Mouse (Mus musculus): ENCODE measurements around the gene Ttc26. TPM values are rescaled to one million over a fixed set of nuclear protein-coding genes. Genes with fewer than 3 reads are reported as not detected.

Gene Ttc26
- total and polyA plus RNA-seq, 2 experiments: 0.11 to 0.65 TPM

- 72% methylated on average over 5 of the region's 5 CpGs for WGBS
- no peak overlapping the region for H3K4me3 ChIP-seq (ENCODE audit: insufficient read depth, low read depth, low read length)
- H3K79me2 ChIP-seq (ENCODE audit: control insufficient read depth, insufficient read depth, low read length): peaks cover 29% of the 10 kb centered on the region
- H3K27ac ChIP-seq (replicated peaks; ENCODE audit: insufficient read depth, low read depth, low read length): no peak overlapping the region
- no peaks in the 10 kb centered on the region for H3K27me3 ChIP-seq (ENCODE audit: control insufficient read depth, insufficient read depth, low read length)
- H3K9ac ChIP-seq (ENCODE audit: low read depth, low read length): no peak overlapping the region
- TF ChIP-seq CTCF (IDR thresholded peaks at IDR 0.05; ENCODE audit: low read depth, low read length) (no peak), POLR2A (IDR thresholded peaks at IDR 0.05; ENCODE audit: extremely low read depth, insufficient read depth, low read length) (no peak)
- DNase-seq (ENCODE audit: extremely low read depth, low read depth, low spot score): no peak
- H3K36me3 ChIP-seq (ENCODE audit: control insufficient read depth, insufficient read depth, low read length): no peaks in the 10 kb centered on the region; the same call in 1 of the 2 replicates
- H3K4me1 ChIP-seq (ENCODE audit: control insufficient read depth, insufficient read depth, low read length): peaks cover 25% of the 10 kb centered on the region
These were observed 33.4 kb upstream of the Ttc26 start for GRCm38 (mm10) chr6:38347875-38348274.

DNA sequence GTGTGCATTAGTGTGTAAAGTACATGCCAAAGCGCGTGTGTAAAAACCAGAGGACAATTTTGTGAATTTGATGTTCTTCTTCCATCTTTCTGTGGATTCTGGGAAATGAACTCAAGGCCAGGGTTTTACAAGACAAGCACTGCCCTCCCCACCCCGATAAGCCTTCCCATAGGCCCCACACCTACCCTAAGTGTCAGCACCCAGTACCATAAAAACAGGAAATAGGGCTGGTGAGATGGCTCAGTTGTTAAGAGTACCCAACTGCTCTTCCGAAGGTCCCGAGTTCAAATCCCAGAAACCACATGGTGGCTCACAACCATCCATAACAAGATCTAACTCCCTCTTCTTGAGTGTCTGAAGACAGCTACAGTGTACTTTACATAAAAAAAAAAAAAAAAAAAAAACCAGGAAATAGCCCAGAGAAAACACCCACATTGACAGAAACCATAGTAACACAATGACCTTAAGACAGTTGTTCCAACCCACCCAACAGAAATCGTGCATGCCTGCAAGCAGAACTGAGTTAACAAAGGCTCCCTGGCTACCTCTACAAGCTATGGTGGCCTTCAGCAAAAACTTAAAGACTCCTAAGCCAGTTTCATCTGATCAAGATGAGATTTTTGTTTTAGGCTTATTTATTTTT lies 32.3 kb upstream of the Ttc26 start:
- Histone ChIP-seq H3K27ac (replicated peaks; ENCODE audit: insufficient read depth, low read depth, low read length) (no peak overlapping the region), H3K4me3 (ENCODE audit: insufficient read depth, low read depth, low read length) (no peak overlapping the region), H3K36me3 (ENCODE audit: control insufficient read depth, insufficient read depth, low read length) (no peaks in the 10 kb centered on the region; the same call in 1 of the 2 replicates), H3K9ac (ENCODE audit: low read depth, low read length) (no peak overlapping the region), H3K27me3 (ENCODE audit: control insufficient read depth, insufficient read depth, low read length) (no peaks in the 10 kb centered on the region), H3K4me1 (ENCODE audit: control insufficient read depth, insufficient read depth, low read length) (peaks cover 15% of the 10 kb centered on the region), H3K79me2 (ENCODE audit: control insufficient read depth, insufficient read depth, low read length) (peaks cover 34% of the 10 kb centered on the region)
- WGBS: 83% methylated on average over 6 of the region's 6 CpGs
- TF ChIP-seq POLR2A (IDR thresholded peaks at IDR 0.05; ENCODE audit: extremely low read depth, insufficient read depth, low read length) (no peak), CTCF (IDR thresholded peaks at IDR 0.05; ENCODE audit: low read depth, low read length) (no peak)
- no peak for DNase-seq (ENCODE audit: extremely low read depth, low read depth, low spot score)

DNA sequence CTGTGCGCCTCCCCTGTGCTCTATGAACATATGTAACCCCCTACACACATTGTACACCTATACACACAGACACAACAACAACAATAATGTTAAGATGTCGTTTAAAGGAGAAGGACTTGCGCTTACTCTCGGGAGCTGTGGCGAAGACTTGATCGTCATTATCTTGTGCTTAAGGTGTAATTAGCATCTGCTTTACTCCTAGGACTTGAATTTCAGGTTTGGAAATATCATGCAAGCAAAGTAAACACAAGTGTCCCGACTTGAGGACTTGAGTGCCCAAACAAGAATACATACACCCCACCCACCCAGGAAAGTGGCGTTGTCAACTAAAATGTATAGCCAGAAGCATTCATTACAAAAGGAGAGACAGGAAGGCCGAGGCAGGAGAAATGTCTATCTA lies 31.5 kb upstream of the Ttc26 start:
- WGBS: 79% methylated on average over 9 of the region's 9 CpGs
- no peak for DNase-seq (ENCODE audit: extremely low read depth, low read depth, low spot score)
- H3K36me3 ChIP-seq (ENCODE audit: control insufficient read depth, insufficient read depth, low read length): no peaks in the 10 kb centered on the region; the same call in 1 of the 2 replicates
- H3K27me3 ChIP-seq (ENCODE audit: control insufficient read depth, insufficient read depth, low read length): no peaks in the 10 kb centered on the region
- peaks cover 34% of the 10 kb centered on the region for H3K79me2 ChIP-seq (ENCODE audit: control insufficient read depth, insufficient read depth, low read length)
- no peak for TF ChIP-seq CTCF (IDR thresholded peaks at IDR 0.05; ENCODE audit: low read depth, low read length)
- TF ChIP-seq POLR2A (IDR thresholded peaks at IDR 0.05; ENCODE audit: extremely low read depth, insufficient read depth, low read length): no peak
- H3K4me3 ChIP-seq (ENCODE audit: insufficient read depth, low read depth, low read length): no peak overlapping the region
- H3K9ac ChIP-seq (ENCODE audit: low read depth, low read length): no peak overlapping the region
- no peak overlapping the region for H3K27ac ChIP-seq (replicated peaks; ENCODE audit: insufficient read depth, low read depth, low read length)
- peaks cover 11% of the 10 kb centered on the region for H3K4me1 ChIP-seq (ENCODE audit: control insufficient read depth, insufficient read depth, low read length)

GRCm38 (mm10) chr6:38351930-38352329 lies 29.3 kb upstream of the Ttc26 start:
- Histone ChIP-seq H3K79me2 (ENCODE audit: control insufficient read depth, insufficient read depth, low read length) (peaks cover 32% of the 10 kb centered on the region), H3K4me3 (ENCODE audit: insufficient read depth, low read depth, low read length) (no peak overlapping the region), H3K36me3 (ENCODE audit: control insufficient read depth, insufficient read depth, low read length) (no peaks in the 10 kb centered on the region; the same call in 1 of the 2 replicates), H3K4me1 (ENCODE audit: control insufficient read depth, insufficient read depth, low read length) (peaks cover 14% of the 10 kb centered on the region), H3K27me3 (ENCODE audit: control insufficient read depth, insufficient read depth, low read length) (no peaks in the 10 kb centered on the region), H3K9ac (ENCODE audit: low read depth, low read length) (no peak overlapping the region), H3K27ac (replicated peaks; ENCODE audit: insufficient read depth, low read depth, low read length) (no peak overlapping the region)
- no peak for TF ChIP-seq CTCF (IDR thresholded peaks at IDR 0.05; ENCODE audit: low read depth, low read length)
- TF ChIP-seq POLR2A (IDR thresholded peaks at IDR 0.05; ENCODE audit: extremely low read depth, insufficient read depth, low read length): no peak
- WGBS: 60% methylated on average over 4 of the region's 4 CpGs
- DNase-seq (ENCODE audit: extremely low read depth, low read depth, low spot score): peak; percentile 20

- Histone ChIP-seq H3K27ac (replicated peaks; ENCODE audit: insufficient read depth, low read depth, low read length) (peak overlapping the region; percentile 25; the same call in 1 of the 2 replicates), H3K36me3 (ENCODE audit: control insufficient read depth, insufficient read depth, low read length) (no peaks in the 10 kb centered on the region; the same call in 1 of the 2 replicates), H3K79me2 (ENCODE audit: control insufficient read depth, insufficient read depth, low read length) (peaks cover 30% of the 10 kb centered on the region), H3K9ac (ENCODE audit: low read depth, low read length) (peak overlapping the region; percentile 56), H3K4me3 (ENCODE audit: insufficient read depth, low read depth, low read length) (peak overlapping the region; percentile 29), H3K4me1 (ENCODE audit: control insufficient read depth, insufficient read depth, low read length) (peaks cover 14% of the 10 kb centered on the region), H3K27me3 (ENCODE audit: control insufficient read depth, insufficient read depth, low read length) (no peaks in the 10 kb centered on the region)
- TF ChIP-seq POLR2A (IDR thresholded peaks at IDR 0.05; ENCODE audit: extremely low read depth, insufficient read depth, low read length) (no peak), CTCF (IDR thresholded peaks at IDR 0.05; ENCODE audit: low read depth, low read length) (no peak)
- WGBS: 5% methylated on average over 10 of the region's 10 CpGs
- DNase-seq (ENCODE audit: extremely low read depth, low read depth, low spot score): peak; percentile 38
These were observed 28.8 kb upstream of the Ttc26 start for GRCm38 (mm10) chr6:38352451-38352850.

DNA sequence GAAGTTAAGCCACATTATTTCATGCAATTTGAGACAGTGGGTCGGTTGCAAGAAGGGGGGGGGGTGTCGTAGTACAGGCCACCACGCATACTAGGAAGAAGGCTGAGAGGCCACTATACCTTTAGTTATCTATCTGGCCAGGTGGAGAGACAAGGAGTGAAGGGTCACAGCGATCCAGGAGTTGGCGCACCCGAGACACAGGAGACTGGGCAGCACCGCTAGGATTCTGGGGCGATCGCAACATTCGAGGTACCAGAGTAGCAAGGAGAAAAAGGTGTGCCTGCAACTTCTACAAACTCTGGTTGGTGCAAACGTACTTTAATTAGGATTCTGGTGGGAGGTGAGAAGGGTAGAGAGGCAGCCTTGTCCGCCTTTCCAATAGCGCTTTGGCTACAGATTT lies 28.1 kb upstream of the Ttc26 start:
- DNase-seq (ENCODE audit: extremely low read depth, low read depth, low spot score): peak; percentile 20
- no peak overlapping the region for H3K27ac ChIP-seq (replicated peaks; ENCODE audit: insufficient read depth, low read depth, low read length)
- H3K9ac ChIP-seq (ENCODE audit: low read depth, low read length): peak overlapping the region; percentile 88
- H3K27me3 ChIP-seq (ENCODE audit: control insufficient read depth, insufficient read depth, low read length): no peaks in the 10 kb centered on the region
- H3K79me2 ChIP-seq (ENCODE audit: control insufficient read depth, insufficient read depth, low read length): peaks cover 26% of the 10 kb centered on the region
- peaks cover 14% of the 10 kb centered on the region for H3K4me1 ChIP-seq (ENCODE audit: control insufficient read depth, insufficient read depth, low read length)
- TF ChIP-seq CTCF (IDR thresholded peaks at IDR 0.05; ENCODE audit: low read depth, low read length) (no peak), POLR2A (IDR thresholded peaks at IDR 0.05; ENCODE audit: extremely low read depth, insufficient read depth, low read length) (no peak)
- peak overlapping the region; percentile 86 for H3K4me3 ChIP-seq (ENCODE audit: insufficient read depth, low read depth, low read length)
- H3K36me3 ChIP-seq (ENCODE audit: control insufficient read depth, insufficient read depth, low read length): no peaks in the 10 kb centered on the region; the same call in 1 of the 2 replicates
- 1% methylated on average over 13 of the region's 13 CpGs for WGBS
